Mouse (Mus musculus) C2C12 (cell line): ENCODE data around the gene Snx29. TPM values are rescaled to one million over a fixed set of nuclear protein-coding genes. Genes with fewer than 3 reads are reported as not detected.

Source experiments
- H3K27me3 ChIP-seq: one replicate; pipeline ENCODE4 v1.6.1; 2011; ENCODE audit not compliant: control insufficient read depth, insufficient read depth, insufficient read length
- H3K36me3 ChIP-seq: one replicate; pipeline ENCODE4 v1.6.1; 2011; ENCODE audit not compliant: control insufficient read depth, insufficient read depth
- H3K4me3 ChIP-seq: one replicate; pipeline ENCODE4 v1.5.1; 2011; ENCODE audit warnings: mild to moderate bottlenecking, control low read depth; ENCODE audit not compliant: poor library complexity, insufficient read depth, severe bottlenecking
- H3K79me2 ChIP-seq: one replicate; pipeline ENCODE4 v1.6.1; 2011; ENCODE audit not compliant: control insufficient read depth, insufficient read depth
- H3K79me3 ChIP-seq: one replicate; pipeline ENCODE4 v1.6.1; 2011; ENCODE audit warnings: low read depth, control low read depth
- H3ac ChIP-seq: one replicate; pipeline ENCODE3; 2011; ENCODE audit warnings: low read depth; ENCODE audit not compliant: control insufficient read depth, insufficient read length
- CEBPB ChIP-seq: IDR thresholded peaks from one replicate; pipeline ENCODE4 v1.6.1; 2011; ENCODE audit warnings: low read depth, mild to moderate bottlenecking, control low read depth, moderate library complexity
- CTCF ChIP-seq: IDR thresholded peaks from one replicate; pipeline ENCODE4 v1.5.1; 2011; ENCODE audit not compliant: control insufficient read depth, insufficient read depth, insufficient read length
- FOSL1 ChIP-seq: IDR thresholded peaks from one replicate; pipeline ENCODE4 v1.8.0; 2011; ENCODE audit warnings: mild to moderate bottlenecking, low read length; ENCODE audit not compliant: poor library complexity, insufficient read depth, severe bottlenecking
- MAX ChIP-seq: IDR thresholded peaks from one replicate; pipeline ENCODE4 v1.6.1; 2011; ENCODE audit warnings: mild to moderate bottlenecking, control low read depth
- MYOD1 ChIP-seq: IDR thresholded peaks from one replicate; pipeline ENCODE4 v1.6.1; 2011; ENCODE audit warnings: low read depth; ENCODE audit not compliant: control insufficient read depth, insufficient read length
- MYOG ChIP-seq: IDR thresholded peaks from one replicate; pipeline ENCODE4 v1.6.1; 2011; ENCODE audit not compliant: control insufficient read depth, insufficient read length; ENCODE audit errors: extremely low read depth
- USF1 ChIP-seq: IDR thresholded peaks from one replicate; pipeline ENCODE4 v1.6.1; 2011; ENCODE audit warnings: low read depth, mild to moderate bottlenecking, control low read depth, moderate library complexity
- polyA plus RNA-seq: library from polyadenylated mRNA; unstranded; fragments of >200 nt; fragmentation: generic; extraction: Trizol; gene quantifications from one replicate; pipeline ENCODE4 v1.2.1, GENCODE M21; 2012; ENCODE audit warnings: missing spikeins

Snx29 gene
- polyA plus RNA-seq, 1 experiment, result 0.62 TPM

GRCm38 (mm10) chr16:11648169-11648688, 325.5 kb downstream of the Snx29 start:
- H3K79me3 ChIP-seq, result no peaks in the 10 kb centered on the region

GRCm38 (mm10) chr16:11652686-11653366, 330.1 kb downstream of the Snx29 start:
- H3K79me2 ChIP-seq, result no peaks in the 10 kb centered on the region
- H3K27me3 ChIP-seq, result no peaks in the 10 kb centered on the region
- H3K36me3 ChIP-seq, result no peaks in the 10 kb centered on the region
- no peak for TF ChIP-seq MAX
- no peak for TF ChIP-seq CTCF
- TF ChIP-seq USF1, result no peak
- TF ChIP-seq MYOG, result no peak
- TF ChIP-seq CEBPB, result no peak
- TF ChIP-seq FOSL1, result no peak
- no peak for TF ChIP-seq MYOD1
- H3K4me3 ChIP-seq, result no peak overlapping the region
- no peaks in the 10 kb centered on the region for H3K79me3 ChIP-seq
- H3ac ChIP-seq, result no peak overlapping the region

More at GRCm38 (mm10) chr16:11648169-11648688, 325.5 kb downstream of the Snx29 start:
- Histone ChIP-seq H3ac (no peak overlapping the region), H3K79me2 (no peaks in the 10 kb centered on the region), H3K36me3 (no peaks in the 10 kb centered on the region), H3K27me3 (no peaks in the 10 kb centered on the region), H3K4me3 (no peak overlapping the region)
- TF ChIP-seq USF1 (no peak), CEBPB (no peak), MAX (no peak), CTCF (no peak)

- H3K4me3 ChIP-seq, result no peak overlapping the region
- H3K79me2 ChIP-seq, result no peaks in the 10 kb centered on the region
- no peaks in the 10 kb centered on the region for H3K27me3 ChIP-seq
- H3K36me3 ChIP-seq, result no peaks in the 10 kb centered on the region
- no peak overlapping the region for H3ac ChIP-seq
- no peak for TF ChIP-seq MYOD1
- no peak for TF ChIP-seq USF1
- no peak for TF ChIP-seq MYOG
- TF ChIP-seq CEBPB, result no peak
- TF ChIP-seq MAX, result no peak
- TF ChIP-seq FOSL1, result no peak
- TF ChIP-seq CTCF, result no peak
- no peaks in the 10 kb centered on the region for H3K79me3 ChIP-seq
Measured at GRCm38 (mm10) chr16:11655893-11656292, 333.2 kb downstream of the Snx29 start.

- Histone ChIP-seq H3K27me3 (no peaks in the 10 kb centered on the region), H3K79me2 (no peaks in the 10 kb centered on the region), H3K4me3 (no peak overlapping the region), H3ac (no peak overlapping the region), H3K79me3 (no peaks in the 10 kb centered on the region), H3K36me3 (no peaks in the 10 kb centered on the region)
- no peak for TF ChIP-seq CTCF
Measured at GRCm38 (mm10) chr16:11657111-11657510, 334.4 kb downstream of the Snx29 start.

- no peak for TF ChIP-seq FOSL1
- TF ChIP-seq MAX, result no peak
- no peak for TF ChIP-seq CEBPB
- TF ChIP-seq MYOG, result no peak
- TF ChIP-seq USF1, result no peak
- no peak for TF ChIP-seq MYOD1
- no peak for TF ChIP-seq CTCF
- H3K36me3 ChIP-seq, result no peaks in the 10 kb centered on the region
- H3K79me2 ChIP-seq, result no peaks in the 10 kb centered on the region
- H3K27me3 ChIP-seq, result no peaks in the 10 kb centered on the region
- H3K4me3 ChIP-seq, result no peak overlapping the region
- H3K79me3 ChIP-seq, result no peaks in the 10 kb centered on the region
- no peak overlapping the region for H3ac ChIP-seq
Measured at GRCm38 (mm10) chr16:11659111-11659720, 336.5 kb downstream of the Snx29 start.
